Mouse (Mus musculus): ENCODE measurements around the gene Arhgap31. TPM values are rescaled to one million over a fixed set of nuclear protein-coding genes. Genes with fewer than 3 reads are reported as not detected.

Arhgap31 gene
- total RNA-seq (2017), result 4.0 and 4.5 TPM in 2 replicates

- ATAC-seq (replicated peaks; ENCODE audit: low read depth, poor library complexity, severe bottlenecking), result peak; percentile 54
Measured at GRCm38 (mm10) chr16:38712581-38713403, at the start of gene Arhgap31. Gene Arhgap31, minus strand, starts transcription at chr16:38713274.

- ATAC-seq (replicated peaks; ENCODE audit: low read depth, poor library complexity, severe bottlenecking), result no peak
Measured at GRCm38 (mm10) chr16:38762401-38762800, 49.3 kb upstream of the Arhgap31 start.

- ATAC-seq (replicated peaks; ENCODE audit: low read depth, poor library complexity, severe bottlenecking), result no peak
Measured at GRCm38 (mm10) chr16:38761972-38762371, 48.9 kb upstream of the Arhgap31 start.

- ATAC-seq (replicated peaks; ENCODE audit: low read depth, poor library complexity, severe bottlenecking), result peak; percentile 61
Measured at GRCm38 (mm10) chr16:38760834-38761375, 47.8 kb upstream of the Arhgap31 start.

GRCm38 (mm10) chr16:38760239-38760638 is 47.2 kb upstream of the Arhgap31 start:
- ATAC-seq (replicated peaks; ENCODE audit: low read depth, poor library complexity, severe bottlenecking), result no peak

- peak; percentile 66 for ATAC-seq (replicated peaks; ENCODE audit: low read depth, poor library complexity, severe bottlenecking)
Measured at GRCm38 (mm10) chr16:38758104-38758861, 45.2 kb upstream of the Arhgap31 start.

GRCm38 (mm10) chr16:38757626-38758025 is 44.6 kb upstream of the Arhgap31 start:
- ATAC-seq (replicated peaks; ENCODE audit: low read depth, poor library complexity, severe bottlenecking), result no peak

- no peak for ATAC-seq (replicated peaks; ENCODE audit: low read depth, poor library complexity, severe bottlenecking)
Measured at GRCm38 (mm10) chr16:38756572-38756971, 43.5 kb upstream of the Arhgap31 start.

GRCm38 (mm10) chr16:38756177-38756503 is 43.1 kb upstream of the Arhgap31 start:
- ATAC-seq (replicated peaks; ENCODE audit: low read depth, poor library complexity, severe bottlenecking), result no peak

GRCm38 (mm10) chr16:38755452-38756176 is 42.5 kb upstream of the Arhgap31 start:
- ATAC-seq (replicated peaks; ENCODE audit: low read depth, poor library complexity, severe bottlenecking), result peak; percentile 76

- no peak for ATAC-seq (replicated peaks; ENCODE audit: low read depth, poor library complexity, severe bottlenecking)
Measured at GRCm38 (mm10) chr16:38753631-38754030, 40.6 kb upstream of the Arhgap31 start.

- ATAC-seq (replicated peaks; ENCODE audit: low read depth, poor library complexity, severe bottlenecking), result no peak
Measured at GRCm38 (mm10) chr16:38750803-38751202, 37.7 kb upstream of the Arhgap31 start.

- ATAC-seq (replicated peaks; ENCODE audit: low read depth, poor library complexity, severe bottlenecking), result no peak
Measured at GRCm38 (mm10) chr16:38743941-38744673, 31.0 kb upstream of the Arhgap31 start.

GRCm38 (mm10) chr16:38742659-38743131 is 29.6 kb upstream of the Arhgap31 start:
- ATAC-seq (replicated peaks; ENCODE audit: low read depth, poor library complexity, severe bottlenecking), result peak; percentile 83

GRCm38 (mm10) chr16:38742113-38742658 is 29.1 kb upstream of the Arhgap31 start, which contains the start of gene B4galt4:
Gene B4galt4, plus strand, starts transcription at chr16:38742264.
- peak; percentile 78 for ATAC-seq (replicated peaks; ENCODE audit: low read depth, poor library complexity, severe bottlenecking)

- peak; percentile 29; the same call in 1 of the 2 replicates for ATAC-seq (replicated peaks; ENCODE audit: low read depth, poor library complexity, severe bottlenecking)
Measured at GRCm38 (mm10) chr16:38741204-38741903, 28.3 kb upstream of the Arhgap31 start.

GRCm38 (mm10) chr16:38730921-38731320 is 17.8 kb upstream of the Arhgap31 start:
- ATAC-seq (replicated peaks; ENCODE audit: low read depth, poor library complexity, severe bottlenecking), result peak; percentile 92

- ATAC-seq (replicated peaks; ENCODE audit: low read depth, poor library complexity, severe bottlenecking), result peak; percentile 78
Measured at GRCm38 (mm10) chr16:38729610-38730288, 16.7 kb upstream of the Arhgap31 start.
